Mouse (Mus musculus) thymus, adult 2 months (tissue): Measurements from ENCODE around the gene Ralgds. TPM values are rescaled to one million over a fixed set of nuclear protein-coding genes. Genes with fewer than 3 reads are reported as not detected.
"Not testable (repeated sequence)": the region's sequence is repeated elsewhere in the genome, so short reads cannot be mapped to it uniquely, and the experiment has no call there.

ENCODE experiments used
- DNase-seq: peaks from one replicate; pipeline ENCODE4 v3.0.0; 2021
- H3K27ac ChIP-seq: fragments of 200-500 bp; 2 replicates; pipeline ENCODE4 v1.5.1; 2012; ENCODE audit warnings: low read length, control low read depth; ENCODE audit not compliant: control insufficient read depth, insufficient read depth
- H3K27me3 ChIP-seq: fragments of 200-500 bp; 2 replicates; pipeline ENCODE4 v1.6.1; 2012; ENCODE audit warnings: mild to moderate bottlenecking, low read length, moderate library complexity, mixed read lengths; ENCODE audit not compliant: control insufficient read depth, insufficient read depth
- H3K36me3 ChIP-seq: fragments of 200-500 bp; 2 replicates; pipeline ENCODE4 v1.6.1; 2012; ENCODE audit warnings: mild to moderate bottlenecking, low read length, moderate library complexity; ENCODE audit not compliant: control insufficient read depth, insufficient read depth
- H3K4me1 ChIP-seq: fragments of 200-500 bp; replicated peaks from 2 replicates; pipeline ENCODE4 v1.6.1; 2012; ENCODE audit warnings: low read length; ENCODE audit not compliant: control insufficient read depth, insufficient read depth
- H3K4me3 ChIP-seq: fragments of 200-500 bp; 2 replicates; pipeline ENCODE4 v1.5.1; 2012; ENCODE audit warnings: mild to moderate bottlenecking, low read length, control low read depth, moderate library complexity; ENCODE audit not compliant: control insufficient read depth, insufficient read depth
- CTCF ChIP-seq: fragments of 200-500 bp; IDR thresholded peaks from 2 replicates; pipeline ENCODE4 v1.5.1; 2012; ENCODE audit warnings: mild to moderate bottlenecking, control low read depth, low read length, moderate library complexity, borderline replicate concordance; ENCODE audit not compliant: control insufficient read depth, poor library complexity, insufficient read depth; ENCODE audit errors: extremely low read depth
- POLR2A ChIP-seq: fragments of 200-500 bp; IDR thresholded peaks from 2 replicates; pipeline ENCODE4 v1.6.1; 2012; ENCODE audit warnings: mild to moderate bottlenecking, low read length, control low read depth, moderate library complexity; ENCODE audit not compliant: control insufficient read depth, poor library complexity, insufficient read depth; ENCODE audit errors: extremely low read depth
- WGBS: fragments of 180-500 bp; shearing (Covaris S2); methylation state at CpG from one replicate; pipeline ENCODE4 v1.1.7; 2018; 5-methylcytosine and 5-hydroxymethylcytosine counted together
- polyA plus RNA-seq: library from polyadenylated mRNA; depleted of rRNA; stranded (reverse); fragments of >200 nt; gene quantifications from 2 replicates; pipeline ENCODE4 v1.2.3, GENCODE M21; 2012

The Ralgds gene
- polyA plus RNA-seq, 1 experiment: 51.6 TPM

GRCm38 (mm10) chr2:28469461-28469860 is 43.5 kb upstream of the Ralgds start:
- WGBS: 98% methylated on average over 14 of the region's 14 CpGs
- H3K27me3 ChIP-seq: no peaks in the 10 kb centered on the region; the same call in 1 of the 2 replicates
- H3K4me1 ChIP-seq: peaks cover 19% of the 10 kb centered on the region

DNA sequence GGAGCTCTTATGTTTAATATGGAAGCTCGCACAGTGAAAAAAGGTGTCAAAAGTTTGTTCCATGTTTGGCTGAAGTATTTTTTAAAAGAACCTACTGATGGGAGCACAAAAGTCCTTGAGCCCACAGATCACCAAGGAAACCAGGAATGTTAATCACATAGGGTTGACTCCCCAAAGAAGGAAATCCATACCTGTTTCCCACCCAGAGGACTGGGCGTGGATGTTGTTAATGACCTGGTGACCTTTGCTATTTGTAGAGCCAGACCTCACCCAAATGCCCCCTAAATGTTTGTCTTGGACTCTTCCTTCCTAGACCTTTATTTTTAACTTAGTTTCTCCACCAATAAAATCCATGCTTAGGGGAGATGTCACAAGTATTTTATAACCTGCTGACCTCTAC is 42.3 kb upstream of the Ralgds start:
- Histone ChIP-seq H3K4me1 (peaks cover 19% of the 10 kb centered on the region), H3K36me3 (peaks cover 9% of the 10 kb centered on the region), H3K4me3 (no peak overlapping the region), H3K27me3 (no peaks in the 10 kb centered on the region), H3K27ac (no peak overlapping the region)
- TF ChIP-seq POLR2A: no peak
- no peak for TF ChIP-seq CTCF
- no peak for DNase-seq
- 97% methylated on average over 2 of the region's 2 CpGs for WGBS

More at GRCm38 (mm10) chr2:28469461-28469860, 43.5 kb upstream of the Ralgds start:
- no peak for DNase-seq
- peaks cover 9% of the 10 kb centered on the region for H3K36me3 ChIP-seq
- no peak overlapping the region for H3K4me3 ChIP-seq
- no peak overlapping the region for H3K27ac ChIP-seq
- TF ChIP-seq CTCF: no peak

GRCm38 (mm10) chr2:28472011-28472410 is 40.9 kb upstream of the Ralgds start:
- not testable (repeated sequence) for H3K27ac ChIP-seq, DNase-seq, H3K27me3 ChIP-seq, H3K4me3 ChIP-seq, H3K36me3 ChIP-seq
- peaks cover 14% of the 10 kb centered on the region for H3K4me1 ChIP-seq
- whole genome bisulfite sequencing: 96% methylated on average over 8 of the region's 8 CpGs

DNA sequence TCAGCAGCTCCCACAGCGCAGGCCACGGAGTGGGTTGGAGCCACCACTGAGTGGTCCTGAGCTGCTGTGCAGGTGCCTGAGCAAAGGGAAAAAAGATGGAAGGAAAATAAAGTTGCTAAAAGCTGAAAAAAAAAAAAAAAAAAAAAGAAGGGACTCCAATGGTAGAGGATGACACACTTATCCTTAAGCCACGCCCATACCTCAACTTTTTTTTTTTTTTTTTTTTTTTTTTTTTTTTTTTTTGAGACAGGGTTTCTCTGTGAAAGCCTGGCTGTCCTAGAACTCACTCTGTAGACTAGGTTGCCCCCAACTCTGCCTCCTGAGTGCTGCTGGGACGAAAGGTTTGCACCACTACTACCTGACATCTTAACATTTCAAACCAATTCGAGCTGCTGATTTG is 34.9 kb upstream of the Ralgds start:
- not testable (repeated sequence) for H3K27me3 ChIP-seq, H3K27ac ChIP-seq, DNase-seq, H3K36me3 ChIP-seq, H3K4me1 ChIP-seq, H3K4me3 ChIP-seq
- WGBS: 94% methylated on average over 5 of the region's 5 CpGs

GRCm38 (mm10) chr2:28479208-28480204 is 33.4 kb upstream of the Ralgds start:
- no peak for TF ChIP-seq CTCF
- TF ChIP-seq POLR2A: no peak
- H3K27ac ChIP-seq: no peak overlapping the region
- no peak overlapping the region for H3K4me3 ChIP-seq
- WGBS: 89% methylated on average over 20 of the region's 20 CpGs
- no peaks in the 10 kb centered on the region for H3K27me3 ChIP-seq
- H3K36me3 ChIP-seq: no peaks in the 10 kb centered on the region
- no peak for DNase-seq
- no peaks in the 10 kb centered on the region for H3K4me1 ChIP-seq

GRCm38 (mm10) chr2:28483861-28484260 is 29.1 kb upstream of the Ralgds start:
- Histone ChIP-seq H3K36me3 (no peaks in the 10 kb centered on the region), H3K4me3 (no peak overlapping the region), H3K4me1 (no peaks in the 10 kb centered on the region), H3K27ac (no peak overlapping the region), H3K27me3 (no peaks in the 10 kb centered on the region)
- WGBS: 82% methylated on average over 2 of the region's 2 CpGs
- no peak for TF ChIP-seq CTCF
- TF ChIP-seq POLR2A: no peak
- no peak for DNase-seq

- Histone ChIP-seq H3K4me1 (no peaks in the 10 kb centered on the region), H3K36me3 (no peaks in the 10 kb centered on the region), H3K27me3 (no peaks in the 10 kb centered on the region), H3K4me3 (no peak overlapping the region), H3K27ac (no peak overlapping the region)
- DNase-seq: no peak
- WGBS: 96% methylated on average over 2 of the region's 2 CpGs
- no peak for TF ChIP-seq CTCF
- no peak for TF ChIP-seq POLR2A
Measured at GRCm38 (mm10) chr2:28494521-28494920, 18.4 kb upstream of the Ralgds start.
